Mouse (Mus musculus): ENCODE data around the gene Tmem95.
"Not testable (repeated sequence)": the region's sequence is repeated elsewhere in the genome, so short reads cannot be mapped to it uniquely, and the experiment has no call there.

Tmem95 gene

DNA sequence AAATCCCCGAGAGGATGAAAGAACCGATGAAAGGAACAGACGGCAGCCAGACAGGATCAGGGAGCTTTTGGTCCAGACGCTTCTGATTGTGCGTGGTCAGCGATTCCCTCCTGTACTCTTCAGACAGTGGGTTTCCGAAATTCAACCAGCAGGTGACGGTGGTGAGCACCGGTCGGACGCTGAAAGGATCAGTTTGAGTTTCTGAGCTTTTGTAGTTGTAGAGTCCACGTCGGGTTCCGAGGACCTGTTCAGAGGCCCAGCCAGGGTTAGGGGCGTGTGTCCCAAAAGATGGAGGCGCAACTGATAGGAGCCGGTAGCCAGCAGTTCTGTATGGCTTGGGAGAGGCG is 2.7 kb upstream of the Tmem95 start:
- DNase-seq: peak; percentile 83 to 90

DNA sequence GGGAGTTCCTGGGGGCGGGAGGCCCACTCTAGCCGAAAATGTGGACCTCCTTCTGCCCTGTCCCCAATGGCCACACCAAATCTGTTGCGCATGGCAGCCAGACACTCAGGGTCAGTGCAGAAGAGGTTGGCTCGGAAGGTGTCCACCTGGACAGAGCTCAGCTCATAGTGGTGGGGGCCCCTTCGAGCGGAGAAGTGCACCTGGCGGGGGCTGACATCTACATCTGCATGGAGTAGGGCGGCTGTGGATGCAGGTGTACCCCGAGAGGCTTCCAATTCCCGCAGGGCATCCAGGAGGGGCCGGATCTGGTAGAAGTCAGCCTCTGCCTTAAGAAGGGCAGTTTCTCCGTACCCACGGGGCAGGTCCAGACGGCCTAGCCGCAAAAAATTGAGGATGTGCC is 1.9 kb upstream of the Tmem95 start:
- peak in 1 of 2 experiments; percentile 28 for DNase-seq

DNA sequence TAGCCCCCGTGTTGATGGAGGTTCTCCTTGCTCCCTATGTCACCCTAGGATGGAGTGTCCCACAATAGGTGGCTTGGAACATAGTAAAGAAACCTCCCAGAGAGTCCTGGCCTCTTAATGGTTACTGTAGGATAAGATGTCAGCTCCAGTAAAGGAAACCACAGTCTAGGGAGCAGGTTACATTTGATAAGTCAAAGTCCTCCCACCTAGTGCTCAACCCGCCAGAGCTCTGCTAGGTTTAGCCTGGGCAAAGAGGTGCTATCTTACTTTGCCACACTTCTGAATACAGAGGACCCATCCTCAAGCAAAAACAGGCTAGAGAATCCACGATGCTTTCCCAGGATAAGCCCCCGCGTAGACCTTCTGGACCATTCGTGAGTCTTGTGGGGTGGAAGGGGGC is 1.1 kb upstream of the Tmem95 start:
- no peak for DNase-seq

DNA sequence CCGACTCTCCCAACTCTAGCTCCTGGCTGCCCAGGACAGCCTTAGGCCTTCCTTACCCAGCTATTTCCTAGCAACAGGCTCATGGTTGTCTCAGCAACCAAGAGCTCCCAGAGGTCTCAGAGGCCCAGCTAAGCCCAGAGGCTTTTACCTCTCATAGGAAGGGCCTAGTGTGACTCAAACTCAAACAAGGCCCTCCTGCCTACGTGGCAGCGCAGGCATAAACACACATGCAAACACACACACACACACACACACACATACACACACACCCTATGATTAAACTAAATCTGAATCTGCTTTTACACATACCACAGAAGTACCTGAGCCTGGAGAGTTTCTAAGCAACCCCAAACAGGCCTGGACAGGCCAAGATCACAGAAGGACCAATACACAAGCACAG is 581 bp upstream of the Tmem95 start:
- no peak for DNase-seq

DNA sequence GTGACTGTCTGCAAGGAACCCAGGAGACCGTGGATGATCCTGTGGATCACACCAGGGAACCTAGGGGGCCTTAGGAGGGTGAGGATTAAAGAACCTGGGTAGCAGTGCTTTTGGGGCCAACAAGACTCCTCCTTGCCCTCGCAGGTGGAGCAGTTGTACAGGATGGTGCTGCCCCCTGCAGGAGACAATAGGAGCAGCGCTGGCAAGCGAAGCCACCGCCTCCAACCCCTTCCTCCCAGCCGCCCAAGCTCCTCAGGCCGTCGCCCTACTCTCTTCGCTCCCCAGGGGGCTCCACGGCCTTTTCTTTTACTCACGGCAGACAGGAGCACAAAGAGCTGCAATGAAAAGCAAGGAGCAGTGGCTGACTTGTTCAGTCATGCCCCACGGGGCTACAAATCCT is 951 bp downstream of the Tmem95 start:
- DNase-seq: peak; percentile 92 to 94

DNA sequence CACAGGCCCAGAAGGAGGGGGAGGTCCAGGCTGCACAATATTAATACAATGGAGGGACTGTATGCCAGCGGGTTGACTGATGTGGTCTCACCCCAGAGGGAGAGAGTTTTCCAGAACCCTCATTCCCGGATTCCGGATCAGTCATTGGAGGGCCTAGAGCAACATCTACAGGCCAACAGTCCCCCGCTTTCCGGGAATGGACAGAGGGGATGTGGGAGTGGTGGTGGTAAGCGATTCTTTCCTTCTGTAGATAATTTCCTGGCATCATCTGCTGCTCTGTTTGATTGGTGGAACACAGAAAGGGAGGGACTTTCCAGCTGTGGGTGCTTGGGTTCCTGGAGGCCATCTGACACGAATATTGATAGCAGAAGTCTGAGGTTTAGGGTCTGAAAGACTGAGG is 1.6 kb downstream of the Tmem95 start:
- DNase-seq: peak; percentile 52 to 70

DNA sequence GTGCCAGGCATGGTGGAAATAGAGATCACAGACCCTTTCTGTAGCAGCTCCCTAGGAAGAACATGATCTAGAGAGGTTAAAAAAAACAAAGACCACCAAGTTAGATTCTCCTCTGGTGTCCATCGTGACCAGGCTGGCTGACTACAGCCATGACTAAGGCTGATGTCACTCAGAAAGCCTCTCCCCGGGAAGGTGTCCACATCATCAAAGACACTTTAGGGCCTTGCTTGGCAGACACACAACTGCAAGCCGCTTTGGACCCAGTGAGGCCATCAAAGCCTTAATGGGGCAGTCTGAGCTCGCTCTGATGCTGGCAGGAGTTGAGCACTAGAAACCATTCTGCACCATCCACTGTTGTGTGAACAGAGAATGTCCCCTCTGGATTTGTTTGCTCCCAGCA is 5.4 kb downstream of the Tmem95 start:
- no peak for DNase-seq

DNA sequence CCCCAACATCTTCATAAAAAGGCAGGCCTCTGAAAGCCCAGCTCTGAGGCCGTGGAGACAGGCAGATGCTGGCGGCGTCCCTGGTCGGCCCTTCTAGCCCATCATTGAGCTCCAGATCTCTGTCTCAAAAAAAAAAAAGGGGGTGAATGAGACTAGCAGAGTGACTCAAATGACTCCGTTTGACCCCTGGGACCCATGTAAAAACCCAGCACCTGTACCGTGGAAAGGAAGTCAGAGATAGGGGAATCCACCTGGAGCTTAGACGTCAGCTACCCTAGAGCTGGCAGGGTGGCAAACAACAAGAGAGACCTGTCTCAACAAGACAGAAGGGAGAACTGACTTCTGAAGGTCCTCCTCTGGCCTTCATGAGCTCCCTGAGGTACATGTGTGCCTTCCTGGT is 6.0 kb downstream of the Tmem95 start:
- no peak for DNase-seq

DNA sequence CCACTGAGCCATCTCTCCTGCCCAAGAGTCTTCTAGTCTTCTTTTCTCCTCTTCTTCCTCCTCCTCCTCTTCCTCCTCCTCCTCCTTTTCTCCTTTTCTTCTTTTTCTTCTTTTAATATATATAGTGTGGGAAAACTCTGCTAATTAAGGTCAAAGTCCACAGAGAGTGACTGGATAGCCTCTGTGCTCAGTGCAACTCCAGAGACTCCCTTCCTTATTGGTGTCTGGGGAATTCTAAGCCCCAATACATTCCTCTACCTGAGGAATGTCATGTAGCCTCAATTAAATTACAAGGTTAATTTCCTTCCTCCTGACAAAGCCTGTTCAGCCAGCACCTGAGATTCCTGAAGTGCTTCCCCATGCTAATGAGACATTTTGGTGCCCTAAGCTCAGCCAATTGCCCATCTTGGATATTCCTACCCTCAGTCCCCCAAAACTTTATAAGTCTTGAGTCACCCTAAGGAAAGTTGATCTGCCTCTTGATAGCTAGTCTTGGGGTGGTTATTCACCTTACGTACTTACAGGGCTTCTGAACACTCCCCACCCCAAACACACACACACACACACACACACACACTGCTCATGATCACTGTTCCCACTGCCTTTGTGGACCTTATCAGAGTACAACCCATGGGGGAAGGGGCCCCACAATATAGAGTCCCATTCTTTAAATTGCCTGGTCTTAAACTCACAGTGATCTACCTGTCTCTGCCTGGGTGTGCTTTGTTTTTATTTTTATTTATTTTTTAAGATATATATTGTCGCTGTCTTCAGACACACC is 7.3 kb downstream of the Tmem95 start:
- no peak for DNase-seq

DNA sequence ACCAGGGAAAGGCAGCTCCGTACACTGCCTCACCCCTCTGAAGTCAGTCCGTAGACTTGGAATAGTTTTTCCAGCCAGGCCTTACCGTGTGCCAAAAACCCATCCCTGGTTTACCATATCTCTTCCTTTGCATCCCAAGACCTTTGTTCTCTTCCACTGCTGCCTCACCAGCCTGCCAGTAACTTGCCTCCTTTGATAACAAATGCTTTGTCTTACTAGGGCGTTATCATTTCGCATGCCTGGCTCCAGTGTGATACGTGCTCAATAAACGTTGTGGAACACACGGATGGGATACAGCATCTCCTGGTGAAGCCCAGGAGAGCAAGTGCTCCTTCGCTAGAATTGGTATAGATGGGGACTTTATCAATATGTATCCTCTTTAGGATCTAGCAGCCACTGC is 10.5 kb downstream of the Tmem95 start:
- no peak for DNase-seq

DNA sequence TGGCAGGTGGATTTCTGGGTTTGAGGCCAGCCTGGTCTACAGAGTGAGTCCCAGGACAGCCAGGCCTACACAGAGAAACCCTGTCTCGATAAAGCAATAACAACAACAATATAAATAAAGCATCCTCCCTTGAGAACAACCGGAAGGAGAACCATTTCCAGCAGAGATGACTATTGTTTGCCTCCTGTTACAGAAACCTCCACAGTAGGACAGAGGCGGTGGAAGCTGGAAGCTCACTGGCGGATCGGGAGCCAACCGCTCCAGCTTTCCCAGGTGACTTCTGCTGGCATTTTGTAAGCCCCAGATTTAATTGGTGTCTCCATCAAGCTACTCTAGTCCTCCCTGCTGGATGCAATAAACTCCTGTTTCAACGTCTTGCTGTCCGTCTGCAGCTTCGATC is 12.3 kb downstream of the Tmem95 start:
- DNase-seq: no peak

DNA sequence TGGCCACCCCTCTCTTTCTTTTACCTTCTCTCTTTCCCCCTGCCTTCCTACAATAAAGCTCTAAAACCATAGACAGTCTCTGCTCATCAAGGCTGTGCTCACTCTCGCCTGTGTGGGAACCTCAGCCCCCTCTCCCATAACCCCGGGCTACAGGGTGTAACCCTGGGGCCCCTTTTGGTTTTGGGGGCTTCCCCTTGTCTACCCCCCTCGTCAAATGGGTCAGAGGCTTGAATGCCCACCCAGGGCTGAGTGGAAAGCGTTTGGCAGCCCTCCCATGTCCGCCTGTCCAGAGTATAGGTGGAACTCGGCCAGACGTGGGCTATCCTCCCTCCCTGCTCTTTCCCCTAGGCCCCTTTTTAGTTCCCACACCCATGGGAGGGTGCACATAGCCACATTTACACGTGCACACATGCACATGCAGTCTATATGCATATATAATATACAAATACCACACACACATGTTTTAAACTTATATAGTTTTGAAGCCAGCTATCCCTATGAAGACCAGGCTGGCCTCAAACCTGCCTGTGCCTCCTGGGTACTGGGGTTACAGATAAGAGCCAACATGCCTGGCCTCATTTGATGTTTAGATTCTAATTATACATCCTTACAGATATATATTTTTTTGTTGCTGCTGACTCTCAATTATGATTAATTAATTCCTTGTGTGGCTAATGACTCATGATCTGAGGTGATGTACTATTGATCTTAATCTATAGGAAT is 13.5 kb downstream of the Tmem95 start:
- no peak for DNase-seq

DNA sequence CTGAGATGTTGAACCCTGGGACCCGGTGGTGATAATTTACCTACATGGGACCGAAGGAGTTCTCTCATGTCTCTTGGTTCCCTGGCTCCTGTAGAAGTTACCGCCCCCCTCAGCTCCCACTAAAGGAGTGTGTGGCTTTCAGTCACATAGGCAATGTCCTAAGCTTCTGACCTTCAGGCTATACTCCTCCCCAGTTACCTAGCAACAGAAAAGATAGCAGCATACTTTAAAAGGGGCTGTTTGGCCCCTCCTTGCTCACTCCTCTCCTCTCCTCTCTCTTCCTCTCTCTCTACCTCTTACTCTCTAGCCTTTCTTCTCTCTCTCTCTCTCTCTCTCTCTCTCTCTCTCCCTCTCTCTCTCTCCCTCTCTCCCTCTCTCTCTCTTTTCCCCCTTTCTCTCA is 14.1 kb downstream of the Tmem95 start:
- not testable (repeated sequence) for DNase-seq

DNA sequence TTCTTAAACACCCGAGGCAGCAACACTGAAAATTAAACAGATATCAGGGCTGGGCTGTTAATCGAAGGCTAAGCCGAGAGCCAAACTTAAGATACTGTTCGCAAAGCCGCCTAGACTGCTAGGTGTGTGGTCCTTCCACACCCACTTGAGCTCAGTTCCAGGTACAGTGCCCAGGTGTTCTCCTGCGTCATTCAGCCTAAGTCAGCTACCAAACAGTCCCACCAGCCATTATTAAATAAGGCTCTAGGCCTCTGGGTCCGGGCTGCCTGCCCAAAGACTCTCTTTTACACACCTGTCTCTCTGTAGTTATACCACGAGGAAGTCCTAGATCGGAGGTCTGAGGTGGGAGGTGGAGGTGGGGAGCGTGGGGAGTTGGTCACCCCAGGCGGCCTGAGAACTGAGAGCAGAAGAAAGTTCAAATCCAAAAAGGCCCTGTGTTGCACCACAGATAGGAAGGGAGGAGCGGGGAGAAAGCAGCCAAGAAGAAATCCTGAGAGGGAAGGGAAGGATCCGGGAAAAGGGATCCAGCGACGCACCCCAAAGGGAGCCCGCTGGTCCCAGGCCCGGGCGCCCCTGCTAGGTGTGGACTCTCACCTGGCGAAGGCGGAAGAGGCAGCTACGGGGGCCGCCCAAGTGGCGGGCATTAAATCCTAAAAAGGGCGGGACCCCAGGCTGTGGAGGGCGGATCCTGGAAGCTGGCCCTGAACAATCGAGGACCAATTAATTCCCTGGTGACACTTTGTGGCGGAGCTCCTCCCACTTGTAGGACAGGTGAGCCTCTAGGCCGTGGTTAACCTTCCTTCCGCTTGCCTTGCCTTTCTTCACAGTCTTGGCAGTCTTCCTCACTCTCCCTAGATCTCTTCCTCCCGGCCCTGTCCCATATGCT is 19.5 kb downstream of the Tmem95 start, which contains the start of gene Tnk1:
TSS of gene Tnk1 (minus strand) at position 618 of the 886 bp plus-strand sequence.
- DNase-seq: peak; percentile 51 to 70

DNA sequence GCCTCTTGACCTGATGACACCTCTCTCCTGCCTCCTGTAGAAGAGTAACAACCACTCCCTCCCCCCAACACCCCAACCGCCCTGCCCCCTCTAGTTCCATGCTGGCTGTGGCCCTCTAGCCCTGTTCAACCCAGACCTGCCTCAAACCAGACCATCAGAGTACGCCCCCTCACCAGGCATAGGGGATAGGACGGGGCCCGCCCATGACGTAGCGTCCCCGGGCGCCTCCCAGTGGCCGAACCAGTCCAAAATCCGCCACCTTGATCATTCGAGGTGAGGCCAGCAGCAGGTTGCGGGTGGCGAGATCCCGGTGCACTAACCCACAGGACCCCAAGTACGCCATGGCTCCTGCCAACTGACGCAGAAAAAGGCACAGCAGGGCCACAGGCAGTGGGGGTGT is 22.5 kb downstream of the Tmem95 start:
- DNase-seq: peak; percentile 73 to 80

DNA sequence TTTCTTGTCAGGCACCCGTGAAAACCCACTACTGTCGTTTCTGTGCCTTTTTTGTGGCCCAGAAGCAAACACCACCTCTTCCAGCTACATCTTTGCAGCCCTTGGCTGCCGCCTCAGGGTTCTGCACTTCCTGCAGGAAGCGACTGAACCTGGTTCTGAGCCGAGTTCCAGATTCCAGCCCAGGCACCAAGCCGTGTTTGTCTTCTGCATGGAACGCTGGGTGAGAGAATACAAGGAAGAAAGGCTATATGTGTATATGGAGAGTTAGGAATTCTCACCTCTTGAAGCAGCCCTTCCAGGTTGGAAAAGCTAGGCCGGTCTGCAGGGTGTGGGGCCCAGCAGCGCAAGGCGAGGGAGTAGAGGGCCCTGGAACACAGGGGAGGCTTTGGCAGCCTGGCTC is 23.1 kb downstream of the Tmem95 start:
- no peak for DNase-seq

DNA sequence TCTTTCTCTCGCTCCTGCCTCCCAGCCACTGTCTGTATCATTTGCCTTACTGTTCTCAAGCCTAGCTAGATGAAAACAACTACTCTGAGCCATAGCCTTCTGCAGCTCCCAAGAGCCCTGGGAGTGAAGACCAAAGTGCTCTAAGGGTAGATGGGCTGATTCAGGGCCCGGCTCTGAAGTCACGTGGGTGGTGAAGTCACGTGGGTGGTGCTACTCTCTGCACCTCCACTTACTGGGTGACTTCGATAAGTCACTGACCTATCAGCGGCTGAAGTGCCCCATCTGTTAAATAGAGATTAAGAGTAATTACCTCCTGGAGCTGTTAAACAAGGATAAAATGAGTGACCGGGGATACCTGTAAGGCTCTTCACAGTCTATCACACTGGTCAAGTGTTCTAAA is 23.8 kb downstream of the Tmem95 start:
- no peak for DNase-seq

DNA sequence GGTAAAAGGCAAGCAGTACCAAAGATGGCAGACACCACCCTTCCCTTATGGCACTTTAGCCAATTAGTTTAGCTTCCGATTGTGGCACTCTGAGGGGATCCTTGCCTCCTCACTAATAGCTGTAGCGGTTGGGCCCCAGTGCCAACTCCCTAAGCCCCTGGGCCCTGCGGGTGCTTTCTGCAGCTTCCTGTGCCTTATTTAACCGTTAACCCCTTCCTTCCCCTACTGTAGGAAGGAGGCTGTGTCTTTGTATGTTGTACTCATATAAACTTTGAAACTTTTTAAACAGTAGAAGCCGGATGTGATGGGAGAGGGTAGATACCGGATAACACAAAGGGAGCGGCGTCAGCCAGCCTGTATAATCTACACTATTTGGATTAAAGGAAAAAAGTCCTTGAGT is 27.1 kb downstream of the Tmem95 start:
- no peak for DNase-seq

DNA sequence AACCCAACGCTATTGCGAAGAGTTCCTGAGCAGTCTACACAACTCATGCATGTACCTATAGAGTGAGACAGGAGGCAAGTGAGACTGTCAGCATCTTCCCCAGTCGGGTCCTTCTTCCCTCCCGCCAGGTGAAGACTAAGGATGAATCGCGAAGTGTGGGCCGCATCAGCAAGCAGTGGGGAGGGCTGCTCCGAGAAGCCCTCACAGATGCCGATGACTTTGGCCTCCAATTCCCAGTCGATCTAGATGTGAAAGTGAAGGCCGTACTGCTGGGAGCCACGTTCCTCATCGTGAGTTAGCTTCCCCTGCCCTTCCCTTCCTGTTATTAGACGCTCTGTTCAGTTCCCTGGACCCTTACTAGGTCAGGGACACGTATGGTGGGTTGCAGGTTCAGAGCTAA is 27.9 kb downstream of the Tmem95 start:
- DNase-seq: no peak

DNA sequence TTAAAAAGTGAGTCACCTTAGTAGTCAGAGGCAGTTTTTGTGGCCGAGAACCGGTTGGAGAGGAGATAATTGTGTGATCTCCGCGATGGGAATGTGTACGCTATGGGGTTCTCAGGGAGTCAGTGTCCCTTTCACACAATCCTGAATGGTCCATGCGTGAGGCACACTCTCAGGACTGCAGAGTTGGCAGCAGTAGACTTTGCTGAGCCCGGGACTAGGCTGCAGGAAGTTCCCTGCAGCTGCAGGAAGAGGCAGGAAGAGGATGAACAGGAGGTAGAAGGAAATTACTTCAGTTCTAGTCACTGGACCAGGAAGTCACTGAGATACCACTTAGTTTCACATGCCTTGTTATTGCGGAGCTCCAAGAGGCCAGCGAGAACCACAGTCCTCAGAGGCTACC is 28.7 kb downstream of the Tmem95 start:
- no peak for DNase-seq

DNA sequence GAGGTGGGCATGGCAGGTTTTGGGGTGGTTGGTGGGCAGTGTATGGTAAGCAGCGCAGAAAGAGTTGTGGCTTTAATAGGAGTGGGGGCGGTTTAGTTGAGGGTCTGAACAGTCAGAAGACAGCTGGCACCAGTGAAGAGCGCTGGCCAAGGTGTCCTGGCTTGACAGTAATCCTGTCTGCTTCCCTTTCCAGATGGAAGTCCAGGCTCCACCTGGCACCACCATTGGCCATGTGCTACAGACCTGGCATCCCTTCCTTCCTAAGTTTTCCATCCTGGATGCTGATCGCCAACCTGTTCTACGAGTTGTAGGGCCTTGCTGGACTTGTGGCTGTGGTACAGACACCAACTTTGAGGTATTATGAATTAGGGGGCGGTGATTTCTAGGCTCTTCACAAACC is 29.8 kb downstream of the Tmem95 start:
- DNase-seq: no peak

DNA sequence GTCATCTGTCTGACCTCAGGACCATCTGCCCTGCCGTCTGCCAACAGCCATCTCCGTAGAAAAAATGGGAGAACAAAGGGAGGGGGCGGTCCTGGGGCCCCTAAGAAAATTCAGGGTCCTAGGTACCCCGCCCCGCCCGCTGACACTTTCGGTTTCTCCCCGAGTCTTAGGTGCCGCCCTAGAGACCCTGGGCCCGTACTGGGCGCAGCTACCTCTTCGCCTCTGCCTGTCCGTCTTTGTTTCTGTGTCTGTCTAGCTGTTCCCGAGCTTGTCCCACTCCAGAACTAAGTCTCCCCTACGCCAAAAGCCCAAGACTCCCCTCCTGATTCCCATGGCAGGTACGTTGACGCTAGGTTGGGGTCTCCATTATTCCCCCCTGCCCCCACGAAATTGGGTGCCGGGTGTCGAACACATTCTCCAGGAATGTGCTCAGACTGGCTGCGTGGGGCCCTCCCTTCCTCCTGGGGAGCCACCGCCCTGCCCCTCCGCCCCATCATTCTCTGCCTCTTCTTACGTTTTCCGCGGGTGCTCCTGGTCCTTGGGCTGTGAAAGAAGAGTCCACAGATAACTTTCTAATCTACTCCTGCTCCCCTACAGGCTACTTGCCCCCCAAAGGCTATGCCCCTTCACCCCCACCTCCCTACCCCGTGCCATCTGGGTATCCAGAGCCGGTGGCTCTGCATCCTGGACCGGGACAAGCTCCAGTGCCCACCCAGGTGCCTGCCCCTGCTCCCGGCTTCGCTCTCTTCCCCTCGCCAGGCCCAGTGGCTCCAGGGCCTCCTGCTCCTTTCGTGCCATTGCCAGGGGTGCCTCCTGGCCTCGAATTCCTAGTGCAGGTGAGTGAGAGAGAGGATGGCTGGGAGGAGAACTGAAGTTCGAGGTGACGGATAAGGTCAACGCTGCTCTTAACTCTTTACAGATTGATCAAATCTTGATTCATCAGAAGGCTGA is 30.8 kb downstream of the Tmem95 start:
- DNase-seq: peak; percentile 39 to 58

All from kidney, postnatal 4 days (tissue).